Mouse (Mus musculus): Measurements from ENCODE around the gene Eif3i. TPM values are rescaled to one million over a fixed set of nuclear protein-coding genes. Genes with fewer than 3 reads are reported as not detected.

Eif3i gene
- total and polyA plus RNA-seq, 2 experiments from 2014 or later, result 213 to 282 TPM

GRCm38 (mm10) chr4:129625496-129625895 is 25.0 kb upstream of the Eif3i start:
- peak overlapping the region; percentile 96 for H3K27ac ChIP-seq (ENCODE audit: low read depth, low read length)
- TF ChIP-seq CTCF (IDR thresholded peaks at IDR 0.05), result no peak
- peaks cover 32% of the 10 kb centered on the region for H3K36me3 ChIP-seq (ENCODE audit: insufficient read depth, low read length)
- no peaks in the 10 kb centered on the region for H3K27me3 ChIP-seq (ENCODE audit: insufficient read depth, low read length)
- H3K9me3 ChIP-seq (ENCODE audit: low read length), result no peaks in the 10 kb centered on the region
- peaks cover 26% of the 10 kb centered on the region for H3K4me1 ChIP-seq (ENCODE audit: insufficient read depth, low read length)
- peak overlapping the region; percentile 89; the same call in 1 of the 2 replicates for H3K4me2 ChIP-seq (ENCODE audit: low read depth, low read length, poor library complexity, severe bottlenecking)
- 44% methylated on average over 4 of the region's 4 CpGs for WGBS
- H3K9ac ChIP-seq (replicated peaks; ENCODE audit: low read length, poor library complexity, severe bottlenecking), result no peak overlapping the region
- DNase-seq (ENCODE audit: low spot score) (no peak), ATAC-seq (ENCODE audit: low FRiP score) (no peak)
- H3K4me3 ChIP-seq (ENCODE audit: low read depth, low read length), result no peak overlapping the region

- ATAC-seq (ENCODE audit: low FRiP score) (peak; percentile 28; the same call in 1 of the 2 replicates), DNase-seq (ENCODE audit: low spot score) (peak; percentile 87)
- Histone ChIP-seq H3K4me1 (ENCODE audit: insufficient read depth, low read length) (peaks cover 26% of the 10 kb centered on the region), H3K4me2 (ENCODE audit: low read depth, low read length, poor library complexity, severe bottlenecking) (peak overlapping the region; percentile 89), H3K27ac (ENCODE audit: low read depth, low read length) (peak overlapping the region; percentile 96), H3K4me3 (ENCODE audit: low read depth, low read length) (peak overlapping the region; percentile 59), H3K9ac (replicated peaks; ENCODE audit: low read length, poor library complexity, severe bottlenecking) (peak overlapping the region; percentile 57), H3K9me3 (ENCODE audit: low read length) (no peaks in the 10 kb centered on the region), H3K36me3 (ENCODE audit: insufficient read depth, low read length) (peaks cover 29% of the 10 kb centered on the region), H3K27me3 (ENCODE audit: insufficient read depth, low read length) (no peaks in the 10 kb centered on the region)
- TF ChIP-seq CTCF (IDR thresholded peaks at IDR 0.05), result 0 out of 2 replicates have a peak, but pooled peaks have one; percentile 10
- WGBS, result 1% methylated on average over 6 of the region's 6 CpGs
Observed at GRCm38 (mm10) chr4:129625029-129625370, 24.6 kb upstream of the Eif3i start.

- ATAC-seq (ENCODE audit: low FRiP score) (peak; percentile 95), DNase-seq (ENCODE audit: low spot score) (peak; percentile 98)
- no peaks in the 10 kb centered on the region for H3K27me3 ChIP-seq (ENCODE audit: insufficient read depth, low read length)
- no peak for TF ChIP-seq CTCF (IDR thresholded peaks at IDR 0.05)
- H3K9me3 ChIP-seq (ENCODE audit: low read length), result no peaks in the 10 kb centered on the region
- H3K4me1 ChIP-seq (ENCODE audit: insufficient read depth, low read length), result peaks cover 26% of the 10 kb centered on the region
- peak overlapping the region; percentile 59 for H3K4me3 ChIP-seq (ENCODE audit: low read depth, low read length)
- peak overlapping the region; percentile 89 for H3K4me2 ChIP-seq (ENCODE audit: low read depth, low read length, poor library complexity, severe bottlenecking)
- peak overlapping the region; percentile 81 for H3K9ac ChIP-seq (replicated peaks; ENCODE audit: low read length, poor library complexity, severe bottlenecking)
- H3K36me3 ChIP-seq (ENCODE audit: insufficient read depth, low read length), result peaks cover 29% of the 10 kb centered on the region
- peak overlapping the region; percentile 96 for H3K27ac ChIP-seq (ENCODE audit: low read depth, low read length)
- WGBS, result under 1% methylated on average over 18 of the region's 18 CpGs
Observed at GRCm38 (mm10) chr4:129624281-129625028, 24.0 kb upstream of the Eif3i start.

- WGBS, result 0% methylated on average over 10 of the region's 10 CpGs
- H3K36me3 ChIP-seq (ENCODE audit: insufficient read depth, low read length), result peaks cover 22% of the 10 kb centered on the region
- peak within 1 kb of the TSS; percentile 89 for H3K4me2 ChIP-seq (ENCODE audit: low read depth, low read length, poor library complexity, severe bottlenecking)
- peak within 1 kb of the TSS; percentile 59 for H3K4me3 ChIP-seq (ENCODE audit: low read depth, low read length)
- peaks cover 26% of the 10 kb centered on the region for H3K4me1 ChIP-seq (ENCODE audit: insufficient read depth, low read length)
- no peaks in the 10 kb centered on the region for H3K9me3 ChIP-seq (ENCODE audit: low read length)
- TF ChIP-seq CTCF (IDR thresholded peaks at IDR 0.05), result no peak
- peak within 1 kb of the TSS; percentile 81 for H3K9ac ChIP-seq (replicated peaks; ENCODE audit: low read length, poor library complexity, severe bottlenecking)
- DNase-seq (ENCODE audit: low spot score), result peak; percentile 77
- peak; percentile 42 for ATAC-seq (ENCODE audit: low FRiP score)
- H3K27ac ChIP-seq (ENCODE audit: low read depth, low read length), result peak within 1 kb of the TSS; percentile 96
- no peaks in the 10 kb centered on the region for H3K27me3 ChIP-seq (ENCODE audit: insufficient read depth, low read length)
Observed at GRCm38 (mm10) chr4:129623681-129624091, 23.2 kb upstream of the Eif3i start, which contains the start of gene Ccdc28b. Gene Ccdc28b (minus strand): TSS chr4:129623947.

GRCm38 (mm10) chr4:129622803-129623535 is 22.5 kb upstream of the Eif3i start:
- H3K4me3 ChIP-seq (ENCODE audit: low read depth, low read length), result peak overlapping the region; percentile 59
- no peak for DNase-seq (ENCODE audit: low spot score)
- ATAC-seq (ENCODE audit: low FRiP score), result no peak
- no peak for TF ChIP-seq CTCF (IDR thresholded peaks at IDR 0.05)
- H3K4me2 ChIP-seq (ENCODE audit: low read depth, low read length, poor library complexity, severe bottlenecking), result peak overlapping the region; percentile 89
- H3K27me3 ChIP-seq (ENCODE audit: insufficient read depth, low read length), result no peaks in the 10 kb centered on the region
- peak overlapping the region; percentile 96 for H3K27ac ChIP-seq (ENCODE audit: low read depth, low read length)
- peaks cover 15% of the 10 kb centered on the region for H3K36me3 ChIP-seq (ENCODE audit: insufficient read depth, low read length)
- peaks cover 29% of the 10 kb centered on the region for H3K4me1 ChIP-seq (ENCODE audit: insufficient read depth, low read length)
- WGBS, result 14% methylated on average over 8 of the region's 8 CpGs
- H3K9me3 ChIP-seq (ENCODE audit: low read length), result no peaks in the 10 kb centered on the region
- peak overlapping the region; percentile 81 for H3K9ac ChIP-seq (replicated peaks; ENCODE audit: low read length, poor library complexity, severe bottlenecking)

Data from midbrain, postnatal 0 days (tissue).